Mouse (Mus musculus): Measurements from ENCODE around the gene Phc2. TPM values are rescaled to one million over a fixed set of nuclear protein-coding genes. Genes with fewer than 3 reads are reported as not detected.

Phc2 gene
- polyA plus RNA-seq, 1 experiment from 2014 or later: 14.6 TPM

DNA sequence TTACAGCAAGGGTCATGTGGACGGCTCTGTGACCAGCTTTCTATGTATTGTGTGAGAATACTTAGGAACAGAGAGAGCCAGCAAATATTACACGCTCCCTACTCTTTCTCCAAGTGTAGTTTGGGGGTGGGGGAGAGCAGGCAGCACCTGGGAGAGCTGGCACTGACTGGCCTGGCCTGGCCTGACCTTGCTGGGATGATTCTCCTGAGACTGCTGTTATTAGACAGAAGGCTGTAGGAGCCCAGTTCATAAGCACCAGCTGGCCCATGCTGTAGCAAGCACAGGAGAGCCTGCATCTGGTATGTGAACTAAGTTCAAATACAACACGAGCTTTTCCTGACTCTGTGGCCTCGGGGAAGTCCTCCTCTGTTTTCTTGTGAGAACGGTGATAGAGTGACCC, 38.7 kb downstream of the Phc2 start:
- no peak overlapping the region for H3K27ac ChIP-seq (ENCODE audit: low read depth)
- H3K9me3 ChIP-seq (ENCODE audit: low read length): no peaks in the 10 kb centered on the region
- H3K9ac ChIP-seq (replicated peaks): no peak overlapping the region
- H3K4me2 ChIP-seq (ENCODE audit: low read depth, low read length): no peak overlapping the region
- DNase-seq (no peak), ATAC-seq (no peak)
- H3K27me3 ChIP-seq (ENCODE audit: insufficient read depth, low read length): no peaks in the 10 kb centered on the region
- no peaks in the 10 kb centered on the region for H3K36me3 ChIP-seq (replicated peaks; ENCODE audit: insufficient read depth, low read length)
- 65% methylated on average over 5 of the region's 5 CpGs for WGBS (ENCODE audit: insufficient replicate concordance)
- H3K4me3 ChIP-seq (ENCODE audit: low read depth, low read length): no peak overlapping the region
- TF ChIP-seq CTCF (IDR thresholded peaks at IDR 0.05; ENCODE audit: low read depth) (no peak), EP300 (IDR thresholded peaks at IDR 0.05; ENCODE audit: low read depth) (no peak)
- peaks cover 12% of the 10 kb centered on the region for H3K4me1 ChIP-seq (ENCODE audit: insufficient read depth)

GRCm38 (mm10) chr4:128694315-128694714, 39.8 kb downstream of the Phc2 start:
- Histone ChIP-seq H3K27ac (ENCODE audit: low read depth) (no peak overlapping the region), H3K4me3 (ENCODE audit: low read depth, low read length) (no peak overlapping the region), H3K4me2 (ENCODE audit: low read depth, low read length) (no peak overlapping the region), H3K9ac (replicated peaks) (no peak overlapping the region), H3K27me3 (ENCODE audit: insufficient read depth, low read length) (no peaks in the 10 kb centered on the region), H3K36me3 (replicated peaks; ENCODE audit: insufficient read depth, low read length) (no peaks in the 10 kb centered on the region), H3K4me1 (ENCODE audit: insufficient read depth) (peaks cover 12% of the 10 kb centered on the region), H3K9me3 (ENCODE audit: low read length) (no peaks in the 10 kb centered on the region)
- TF ChIP-seq CTCF (IDR thresholded peaks at IDR 0.05; ENCODE audit: low read depth) (no peak), EP300 (IDR thresholded peaks at IDR 0.05; ENCODE audit: low read depth) (no peak)
- DNase-seq (no peak), ATAC-seq (no peak)

GRCm38 (mm10) chr4:128695149-128695548, 40.6 kb downstream of the Phc2 start:
- Histone ChIP-seq H3K27ac (ENCODE audit: low read depth) (no peak overlapping the region), H3K27me3 (ENCODE audit: insufficient read depth, low read length) (no peaks in the 10 kb centered on the region), H3K36me3 (replicated peaks; ENCODE audit: insufficient read depth, low read length) (no peaks in the 10 kb centered on the region), H3K4me1 (ENCODE audit: insufficient read depth) (peaks cover 9% of the 10 kb centered on the region), H3K9me3 (ENCODE audit: low read length) (no peaks in the 10 kb centered on the region), H3K9ac (replicated peaks) (no peak overlapping the region), H3K4me2 (ENCODE audit: low read depth, low read length) (no peak overlapping the region), H3K4me3 (ENCODE audit: low read depth, low read length) (no peak overlapping the region)
- ATAC-seq (no peak), DNase-seq (no peak)
- 72% methylated on average over 7 of the region's 7 CpGs for WGBS (ENCODE audit: insufficient replicate concordance)
- TF ChIP-seq CTCF (IDR thresholded peaks at IDR 0.05; ENCODE audit: low read depth) (no peak), EP300 (IDR thresholded peaks at IDR 0.05; ENCODE audit: low read depth) (no peak)

DNA sequence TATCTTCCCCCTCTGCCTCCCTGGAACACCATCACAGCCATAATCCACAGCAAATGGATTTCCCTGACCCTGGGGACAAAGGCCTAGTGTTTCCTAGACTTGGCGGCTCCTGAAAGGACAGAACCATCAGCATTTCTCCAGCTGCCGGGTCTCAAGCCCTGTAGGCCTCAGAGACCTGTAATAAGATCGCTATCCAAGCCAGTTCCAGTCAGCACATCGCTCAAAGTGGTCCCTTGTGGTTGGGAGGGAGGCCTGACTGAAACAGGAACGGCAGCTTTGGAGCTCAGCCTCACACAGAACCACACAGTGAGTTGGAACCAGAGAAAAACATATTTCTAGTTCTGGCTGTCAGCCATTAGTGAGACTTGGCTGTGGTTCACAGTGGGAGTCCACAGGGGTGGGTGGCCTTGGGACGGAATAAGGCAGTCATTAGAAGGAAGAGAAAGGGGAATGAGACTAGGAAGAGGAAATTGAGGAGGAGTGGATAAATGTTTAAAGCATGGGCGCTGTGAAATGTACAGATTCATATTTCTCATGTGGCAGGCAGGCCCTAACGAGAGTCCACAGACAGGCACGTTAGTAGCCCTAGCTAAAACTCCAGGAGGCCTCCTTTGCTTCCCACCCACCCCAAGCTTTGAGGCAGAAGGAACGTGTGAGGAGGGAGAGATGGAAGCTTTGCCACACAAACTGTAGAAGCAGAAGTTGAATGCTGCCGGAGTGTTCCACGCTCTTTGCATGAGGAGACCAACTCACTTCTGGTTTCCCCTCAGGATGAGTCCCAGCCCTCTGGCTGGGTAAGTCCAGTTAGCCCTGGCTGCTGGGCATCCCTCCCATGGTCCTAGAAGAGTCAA, 43.7 kb downstream of the Phc2 start:
- no peak for DNase-seq
- 50% methylated on average over 12 of the region's 12 CpGs for WGBS (ENCODE audit: insufficient replicate concordance)
- Histone ChIP-seq H3K4me2 (ENCODE audit: low read depth, low read length) (no peak overlapping the region), H3K27ac (ENCODE audit: low read depth) (no peak overlapping the region), H3K9ac (replicated peaks) (no peak overlapping the region), H3K36me3 (replicated peaks; ENCODE audit: insufficient read depth, low read length) (no peaks in the 10 kb centered on the region), H3K9me3 (ENCODE audit: low read length) (no peaks in the 10 kb centered on the region), H3K4me3 (ENCODE audit: low read depth, low read length) (no peak overlapping the region), H3K27me3 (ENCODE audit: insufficient read depth, low read length) (no peaks in the 10 kb centered on the region), H3K4me1 (ENCODE audit: insufficient read depth) (0 out of 2 replicates have a peak, but pooled peaks cover 3% of the 10 kb centered on the region)
- ATAC-seq: no peak
- TF ChIP-seq CTCF (IDR thresholded peaks at IDR 0.05; ENCODE audit: low read depth) (no peak), EP300 (IDR thresholded peaks at IDR 0.05; ENCODE audit: low read depth) (no peak)

DNA sequence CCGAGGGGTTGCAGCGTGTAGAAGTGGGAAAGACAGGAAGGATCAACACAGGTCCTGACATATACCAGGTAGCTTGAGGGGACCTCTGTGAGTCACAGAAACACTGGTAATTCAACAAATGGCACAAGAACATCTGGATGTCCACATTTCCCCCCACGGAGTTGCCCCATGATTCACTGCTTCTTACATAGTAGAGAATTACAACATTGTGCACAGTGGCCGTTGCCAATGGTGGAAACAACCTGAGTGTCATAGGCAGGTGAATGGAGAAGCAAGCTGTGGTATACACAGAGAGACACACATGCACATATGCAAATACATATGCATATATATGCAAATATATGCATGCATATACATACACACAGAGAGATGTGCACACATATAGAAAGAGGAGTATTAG, 45.4 kb downstream of the Phc2 start:
- H3K9me3 ChIP-seq (ENCODE audit: low read length): no peaks in the 10 kb centered on the region
- no peak overlapping the region for H3K4me2 ChIP-seq (ENCODE audit: low read depth, low read length)
- H3K36me3 ChIP-seq (replicated peaks; ENCODE audit: insufficient read depth, low read length): no peaks in the 10 kb centered on the region
- no peaks in the 10 kb centered on the region for H3K27me3 ChIP-seq (ENCODE audit: insufficient read depth, low read length)
- no peak for ATAC-seq
- TF ChIP-seq CTCF (IDR thresholded peaks at IDR 0.05; ENCODE audit: low read depth) (no peak), EP300 (IDR thresholded peaks at IDR 0.05; ENCODE audit: low read depth) (no peak)
- no peak for DNase-seq
- no peaks in the 10 kb centered on the region for H3K4me1 ChIP-seq (ENCODE audit: insufficient read depth)
- no peak overlapping the region for H3K4me3 ChIP-seq (ENCODE audit: low read depth, low read length)
- H3K27ac ChIP-seq (ENCODE audit: low read depth): no peak overlapping the region
- WGBS (ENCODE audit: insufficient replicate concordance): 65% methylated on average over 4 of the region's 4 CpGs
- H3K9ac ChIP-seq (replicated peaks): no peak overlapping the region

- no peak for DNase-seq
- WGBS (ENCODE audit: insufficient replicate concordance): 64% methylated on average over 2 of the region's 2 CpGs
Observed at GRCm38 (mm10) chr4:128700543-128700942, 46.0 kb downstream of the Phc2 start.

More at GRCm38 (mm10) chr4:128700543-128700942, 46.0 kb downstream of the Phc2 start:
- Histone ChIP-seq H3K27me3 (ENCODE audit: insufficient read depth, low read length) (no peaks in the 10 kb centered on the region), H3K4me3 (ENCODE audit: low read depth, low read length) (no peak overlapping the region), H3K4me2 (ENCODE audit: low read depth, low read length) (no peak overlapping the region), H3K36me3 (replicated peaks; ENCODE audit: insufficient read depth, low read length) (no peaks in the 10 kb centered on the region), H3K9me3 (ENCODE audit: low read length) (no peaks in the 10 kb centered on the region), H3K27ac (ENCODE audit: low read depth) (no peak overlapping the region), H3K4me1 (ENCODE audit: insufficient read depth) (no peaks in the 10 kb centered on the region), H3K9ac (replicated peaks) (no peak overlapping the region)
- no peak; the same call in 1 of the 2 replicates for TF ChIP-seq CTCF (IDR thresholded peaks at IDR 0.05; ENCODE audit: low read depth)
- no peak for TF ChIP-seq EP300 (IDR thresholded peaks at IDR 0.05; ENCODE audit: low read depth)
- no peak for ATAC-seq
